Mouse (Mus musculus) adrenal gland, postnatal 25 days (tissue): ENCODE measurements around the gene Gm38431. TPM values are rescaled to one million over a fixed set of nuclear protein-coding genes. Genes with fewer than 3 reads are reported as not detected.

ENCODE experiments used
- DNase-seq: peaks from one replicate; pipeline ENCODE4 v3.0.0; 2021; ENCODE audit warnings: mixed read lengths
- long read RNA-seq: library from polyadenylated mRNA; stranded (forward); transcript quantifications from one replicate; pipeline ENCODE4 v2.0.0, GENCODE M21; 2021
- total RNA-seq: library from RNA; stranded (reverse); gene quantifications from 2 replicates; pipeline ENCODE4 v1.2.3, GENCODE M21; 2021

Gene Gm38431
- total RNA-seq: 2.5 and 9.4 TPM in 2 replicates
- long read RNA-seq: 0 reads

- DNase-seq: peak; percentile 96
Measured at GRCm38 (mm10) chr9:21091707-21092320, at the start of gene Gm38431, which contains the start of gene Raver1. Gm38431 (minus strand) TSS chr9:21091997. Raver1 (minus strand) TSS chr9:21092008.

- no peak for DNase-seq
Measured at GRCm38 (mm10) chr9:21138386-21138785, 46.6 kb upstream of the Gm38431 start.

- peak; percentile 49 for DNase-seq
Measured at GRCm38 (mm10) chr9:21137229-21137628, 45.4 kb upstream of the Gm38431 start.

GRCm38 (mm10) chr9:21136401-21136800 lies 44.6 kb upstream of the Gm38431 start:
- DNase-seq: no peak

GRCm38 (mm10) chr9:21135941-21136381 lies 44.2 kb upstream of the Gm38431 start:
- no peak for DNase-seq

- no peak for DNase-seq
Measured at GRCm38 (mm10) chr9:21135329-21135890, 43.6 kb upstream of the Gm38431 start.

- DNase-seq: peak; percentile 26
Measured at GRCm38 (mm10) chr9:21134595-21135328, 43.0 kb upstream of the Gm38431 start.

- no peak for DNase-seq
Measured at GRCm38 (mm10) chr9:21133064-21133707, 41.4 kb upstream of the Gm38431 start.

- DNase-seq: no peak
Measured at GRCm38 (mm10) chr9:21132102-21132775, 40.4 kb upstream of the Gm38431 start.

- peak; percentile 89 for DNase-seq
Measured at GRCm38 (mm10) chr9:21131059-21131956, 39.5 kb upstream of the Gm38431 start, which contains the start of gene Tyk2. Tyk2 (minus strand) TSS chr9:21131243.

GRCm38 (mm10) chr9:21126259-21126627 lies 34.4 kb upstream of the Gm38431 start:
- no peak for DNase-seq

- DNase-seq: no peak
Measured at GRCm38 (mm10) chr9:21125502-21126258, 33.9 kb upstream of the Gm38431 start.

GRCm38 (mm10) chr9:21124837-21125236 lies 33.0 kb upstream of the Gm38431 start:
- DNase-seq: no peak

GRCm38 (mm10) chr9:21121483-21121882 lies 29.7 kb upstream of the Gm38431 start:
- no peak for DNase-seq

- no peak for DNase-seq
Measured at GRCm38 (mm10) chr9:21117073-21117472, 25.3 kb upstream of the Gm38431 start.

- no peak for DNase-seq
Measured at GRCm38 (mm10) chr9:21115105-21115504, 23.3 kb upstream of the Gm38431 start.

GRCm38 (mm10) chr9:21114190-21114589 lies 22.4 kb upstream of the Gm38431 start:
- DNase-seq: no peak

GRCm38 (mm10) chr9:21113751-21114150 lies 22.0 kb upstream of the Gm38431 start:
- no peak for DNase-seq

- DNase-seq: no peak
Measured at GRCm38 (mm10) chr9:21107607-21108237, 15.9 kb upstream of the Gm38431 start.
